8 mouse cellular contexts compared by ENCODE assay signal in genomic region chr7:90040581-90041340, GRCm38 (mm10). TPM values are rescaled to one million over a fixed set of nuclear protein-coding genes. Genes with fewer than 3 reads are reported as not detected.
A peak's percentile ranks its signal among the peaks of the same experiment; 100 is the strongest.
DNase-seq lines count a peak whose midpoint lies in the region; ATAC-seq and TF ChIP-seq lines count a peak whose summit lies in the region.

No protein-coding gene starts in this region.

- intact Hi-C loops in heart, postnatal 14 days (cut with DNase I) = no loop called here

- H3K4me2 ChIP-seq in hindbrain, embryonic 16.5 days (ENCODE audit: low read length) = no peak overlapping the region
- H3K4me2 ChIP-seq in embryonic facial prominence, embryonic 14.5 days (ENCODE audit: low read depth, low read length) = no peak overlapping the region
- no peak overlapping the region for H3K4me2 ChIP-seq in liver, postnatal 0 days (ENCODE audit: low read depth, low read length)

- no peaks in the 10 kb centered on the region for H3K27me3 ChIP-seq in hindbrain, embryonic 16.5 days (replicated peaks; ENCODE audit: control insufficient read depth, insufficient read depth, low read length)
- no peaks in the 10 kb centered on the region for H3K27me3 ChIP-seq in hindbrain, embryonic 10.5 days (ENCODE audit: insufficient read depth, poor library complexity, severe bottlenecking)
- no peaks in the 10 kb centered on the region for H3K27me3 ChIP-seq in embryonic facial prominence, embryonic 14.5 days (replicated peaks; ENCODE audit: control insufficient read depth, insufficient read depth, low read length)
- H3K27me3 ChIP-seq in liver, postnatal 0 days (ENCODE audit: insufficient read depth, low read length) = no peaks in the 10 kb centered on the region
- H3K27me3 ChIP-seq in thymus, adult 2 months (ENCODE audit: control insufficient read depth, insufficient read depth, low read length) = no peaks in the 10 kb centered on the region

- no peaks in the 10 kb centered on the region for H3K36me3 ChIP-seq in hindbrain, embryonic 16.5 days (ENCODE audit: control insufficient read depth, insufficient read depth, low read length)
- no peaks in the 10 kb centered on the region for H3K36me3 ChIP-seq in hindbrain, embryonic 10.5 days
- H3K36me3 ChIP-seq in embryonic facial prominence, embryonic 14.5 days (ENCODE audit: control insufficient read depth, insufficient read depth, low read length) = no peaks in the 10 kb centered on the region
- H3K36me3 ChIP-seq in liver, postnatal 0 days (replicated peaks; ENCODE audit: insufficient read depth, low read length) = no peaks in the 10 kb centered on the region
- H3K36me3 ChIP-seq in thymus, adult 2 months (ENCODE audit: control insufficient read depth, insufficient read depth, low read length) = no peaks in the 10 kb centered on the region

- DNase-seq in hindbrain, embryonic 10.5 days (ENCODE audit: low spot score) = no peak
- no peak for DNase-seq in embryonic facial prominence, embryonic 14.5 days (ENCODE audit: low spot score)
- peak; percentile 61 to 69 for DNase-seq in heart, postnatal 14 days
- no peak for DNase-seq in liver, postnatal 0 days
- no peak for DNase-seq in spleen, postnatal 4 days (ENCODE audit: low spot score in 2 of 2)
- DNase-seq in cerebellum, adult 11 months = no peak
- DNase-seq in thymus, adult 2 months = no peak

- 0 out of 2 replicates have a peak overlapping the region, but pooled peaks have one; percentile 1 for H3K27ac ChIP-seq in hindbrain, embryonic 16.5 days (ENCODE audit: low read depth, low read length)
- H3K27ac ChIP-seq in hindbrain, embryonic 10.5 days = no peak overlapping the region; the same call in 1 of the 2 replicates
- peak overlapping the region; percentile 19; the same call in 1 of the 2 replicates for H3K27ac ChIP-seq in embryonic facial prominence, embryonic 14.5 days (replicated peaks; ENCODE audit: low read depth, low read length)
- H3K27ac ChIP-seq in liver, postnatal 0 days (ENCODE audit: low read depth) = peak overlapping the region; percentile 91
- H3K27ac ChIP-seq in thymus, adult 2 months (ENCODE audit: control insufficient read depth, insufficient read depth, low read length) = no peak overlapping the region

- H3K9ac ChIP-seq in hindbrain, embryonic 16.5 days (ENCODE audit: low read depth, low read length) = no peak overlapping the region
- no peak overlapping the region for H3K9ac ChIP-seq in embryonic facial prominence, embryonic 14.5 days (ENCODE audit: low read depth, low read length)
- no peak overlapping the region for H3K9ac ChIP-seq in liver, postnatal 0 days (replicated peaks)

- no peak for TF ChIP-seq EP300 in liver, postnatal 0 days (IDR thresholded peaks at IDR 0.05; ENCODE audit: low read depth)

- TF ChIP-seq CTCF in liver, postnatal 0 days (IDR thresholded peaks at IDR 0.05; ENCODE audit: low read depth) = no peak
- TF ChIP-seq CTCF in thymus, adult 2 months (IDR thresholded peaks at IDR 0.05; ENCODE audit: borderline replicate concordance, control insufficient read depth, extremely low read depth, insufficient read depth, low read length, poor library complexity) = no peak

- no peaks in the 10 kb centered on the region for H3K4me1 ChIP-seq in hindbrain, embryonic 16.5 days (ENCODE audit: control insufficient read depth, insufficient read depth, low read depth, low read length)
- H3K4me1 ChIP-seq in hindbrain, embryonic 10.5 days (replicated peaks) = peaks cover 21% of the 10 kb centered on the region
- H3K4me1 ChIP-seq in embryonic facial prominence, embryonic 14.5 days (ENCODE audit: control insufficient read depth, insufficient read depth, low read length) = peaks cover 11% of the 10 kb centered on the region
- peaks cover 48% of the 10 kb centered on the region for H3K4me1 ChIP-seq in liver, postnatal 0 days (ENCODE audit: insufficient read depth)
- peaks cover 10% of the 10 kb centered on the region for H3K4me1 ChIP-seq in thymus, adult 2 months (replicated peaks; ENCODE audit: control insufficient read depth, insufficient read depth, low read length)

- TF ChIP-seq POLR2A in thymus, adult 2 months (IDR thresholded peaks at IDR 0.05; ENCODE audit: control insufficient read depth, extremely low read depth, insufficient read depth, low read length, poor library complexity) = no peak

- 69% methylated on average over 11 of the region's 11 CpGs for WGBS in hindbrain, embryonic 16.5 days
- 80% methylated on average over 11 of the region's 11 CpGs for WGBS in hindbrain, embryonic 10.5 days
- WGBS in embryonic facial prominence, embryonic 14.5 days = 48% methylated on average over 11 of the region's 11 CpGs
- 73% methylated on average over 11 of the region's 11 CpGs for WGBS in liver, postnatal 0 days (ENCODE audit: insufficient replicate concordance)
- WGBS in thymus, adult 2 months = 93% methylated on average over 11 of the region's 11 CpGs

- no peak for ATAC-seq in hindbrain, embryonic 16.5 days
- ATAC-seq in embryonic facial prominence, embryonic 14.5 days (ENCODE audit: low read depth) = 0 out of 2 replicates have a peak, but pooled peaks have one; percentile 13
- no peak for ATAC-seq in liver, postnatal 0 days

- H3K9me3 ChIP-seq in hindbrain, embryonic 16.5 days (ENCODE audit: control insufficient read depth, low read length) = no peaks in the 10 kb centered on the region
- H3K9me3 ChIP-seq in hindbrain, embryonic 10.5 days = no peaks in the 10 kb centered on the region
- no peaks in the 10 kb centered on the region for H3K9me3 ChIP-seq in embryonic facial prominence, embryonic 14.5 days (ENCODE audit: control insufficient read depth, low read length)
- no peaks in the 10 kb centered on the region for H3K9me3 ChIP-seq in liver, postnatal 0 days (ENCODE audit: low read length)

- H3K4me3 ChIP-seq in hindbrain, embryonic 16.5 days (ENCODE audit: low read length) = no peak overlapping the region
- H3K4me3 ChIP-seq in hindbrain, embryonic 10.5 days = no peak overlapping the region
- H3K4me3 ChIP-seq in embryonic facial prominence, embryonic 14.5 days (ENCODE audit: low read depth, low read length) = no peak overlapping the region
- no peak overlapping the region for H3K4me3 ChIP-seq in liver, postnatal 0 days (ENCODE audit: low read depth, low read length)
- no peak overlapping the region for H3K4me3 ChIP-seq in thymus, adult 2 months (ENCODE audit: control insufficient read depth, insufficient read depth, low read length)

RNA-seq across cellular contexts. Expression of gene Eed, which starts 60.0 kb away (rescaled TPM):
- 24.7 and 24.9 TPM in 2 replicates for polyA plus RNA-seq in hindbrain, embryonic 16.5 days (2015; fragmentation: Nextera tagmentation; extraction: Ambion mirVana)
- polyA plus RNA-seq in hindbrain, embryonic 10.5 days (2016; fragmentation: Nextera tagmentation; extraction: Ambion mirVana) = 68.3 and 81.1 TPM in 2 replicates
- 62.8 and 64.7 TPM in 2 replicates for polyA plus RNA-seq in embryonic facial prominence, embryonic 14.5 days (2014; fragmentation: Nextera tagmentation; extraction: Ambion mirVana)
- total RNA-seq in heart, postnatal 14 days (2021) = 10 to 100 TPM; 27.1 to 31.3 TPM
- polyA plus RNA-seq in liver, postnatal 0 days (2015; fragmentation: Nextera tagmentation; extraction: Ambion mirVana) = 22.3 and 28.3 TPM in 2 replicates
- polyA plus RNA-seq in thymus, adult 2 months (2012; rRNA removed) = 25.5 and 27.2 TPM in 2 replicates

Comparison
In these comparisons a context has a peak if more than half of its experiments do, and no peak if none do; other contexts are left out.
1. H3K27ac ChIP-seq: peak in hindbrain, embryonic 16.5 days (single experiment), embryonic facial prominence, embryonic 14.5 days (single experiment) and liver, postnatal 0 days (single experiment); none in hindbrain, embryonic 10.5 days (single experiment) and thymus, adult 2 months (single experiment).
2. DNase-seq: peak in heart, postnatal 14 days (2 of 2); none in hindbrain, embryonic 10.5 days (single experiment), embryonic facial prominence, embryonic 14.5 days (single experiment), liver, postnatal 0 days (single experiment), spleen, postnatal 4 days (0 of 2), cerebellum, adult 11 months (single experiment) and thymus, adult 2 months (single experiment).